Mouse (Mus musculus) bone marrow macrophage, adult 2 months (primary cell): ENCODE results near the gene Ckap2l.

Experiments used
- CTCF ChIP-seq: IDR thresholded peaks from 2 replicates; pipeline ENCODE4 v1.5.1; 2012; ENCODE audit warnings: low read depth, mild to moderate bottlenecking, low read length, moderate library complexity
- POLR2A ChIP-seq: IDR thresholded peaks from 2 replicates; pipeline ENCODE4 v1.6.1; 2012; ENCODE audit warnings: mild to moderate bottlenecking, low read depth, low read length, borderline replicate concordance

DNA sequence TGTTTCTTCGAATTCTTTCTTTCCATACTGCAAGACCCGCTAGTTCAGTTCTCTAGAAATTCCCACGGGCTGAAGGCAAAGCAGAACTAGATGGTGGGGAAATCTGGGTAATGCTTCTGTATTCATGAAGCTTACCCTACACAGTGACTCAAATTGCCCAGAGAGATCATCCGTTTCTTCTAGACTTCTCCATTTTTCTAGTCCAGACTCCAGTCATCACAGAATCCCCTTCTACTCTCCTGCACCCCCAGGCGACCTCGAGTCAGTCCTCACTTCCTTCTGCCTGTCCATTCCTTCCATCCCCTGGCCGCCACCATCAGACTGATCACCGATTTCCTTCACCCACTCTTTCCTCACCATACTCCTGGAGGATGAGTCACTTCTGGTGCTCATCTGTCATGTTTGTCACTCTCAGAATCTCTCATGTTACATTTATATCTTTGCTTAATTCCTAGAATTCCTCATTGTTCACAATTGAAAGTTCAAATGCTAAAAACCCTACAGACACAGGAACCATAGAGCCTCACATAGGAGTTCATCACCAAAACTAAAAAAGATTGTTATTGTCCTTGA lies 23.1 kb upstream of the Ckap2l start:
- no peak for TF ChIP-seq CTCF
- no peak for TF ChIP-seq POLR2A
